In genomic region chr4:109664091-109664490, GRCm38 (mm10) we compare ENCODE assay signal across 9 mouse cellular contexts. TPM values are rescaled to one million over a fixed set of nuclear protein-coding genes. Genes with fewer than 3 reads are reported as not detected.
DNase-seq lines count a peak whose midpoint lies in the region; ATAC-seq and TF ChIP-seq lines count a peak whose summit lies in the region.
"Had no signal": no experiment of that assay in that cellular context is flagged by ENCODE, and none has a peak within 500 bp of the region (broad histone marks: within the 10 kb centered on the region; RNA-seq: fewer than 3 reads in every experiment).

No protein-coding gene starts in this region.

- peak; percentile 31 for DNase-seq in hindbrain, embryonic 11.5 days (ENCODE audit: low spot score)
- no peak for DNase-seq in limb, embryonic 14.5 days (ENCODE audit: low spot score)
- no peak for DNase-seq in cerebellum, postnatal 4 days (ENCODE audit: low spot score in 2 of 2)
- DNase-seq in urinary bladder, postnatal 14 days (ENCODE audit: low spot score), result no peak
- no peak for DNase-seq in spleen, postnatal 36 days (ENCODE audit: low spot score in 2 of 2)
- DNase-seq: cerebellum, adult 2 months had no signal

- peak overlapping the region; percentile 53 for H3ac ChIP-seq in C2C12 (ENCODE audit: control insufficient read depth, insufficient read length, low read depth)

- peaks cover 49% of the 10 kb centered on the region for H3K27me3 ChIP-seq in hindbrain, embryonic 11.5 days (ENCODE audit: control insufficient read depth, insufficient read depth, low read length)
- H3K27me3 ChIP-seq in hindbrain, embryonic 13.5 days, result peaks cover 66% of the 10 kb centered on the region
- H3K27me3 ChIP-seq in C2C12 (ENCODE audit: control insufficient read depth, insufficient read depth, insufficient read length), result no peaks in the 10 kb centered on the region
- peaks cover 49% of the 10 kb centered on the region for H3K27me3 ChIP-seq in embryonic facial prominence, embryonic 13.5 days
- H3K27me3 ChIP-seq in limb, embryonic 14.5 days (ENCODE audit: control insufficient read depth, insufficient read depth, low read length), result peaks cover 46% of the 10 kb centered on the region

- no peaks in the 10 kb centered on the region for H3K9me3 ChIP-seq in hindbrain, embryonic 11.5 days (ENCODE audit: control insufficient read depth, low read length)
- no peaks in the 10 kb centered on the region for H3K9me3 ChIP-seq in hindbrain, embryonic 13.5 days
- H3K9me3 ChIP-seq in embryonic facial prominence, embryonic 13.5 days, result no peaks in the 10 kb centered on the region
- H3K9me3 ChIP-seq in limb, embryonic 14.5 days (ENCODE audit: control insufficient read depth, low read length), result no peaks in the 10 kb centered on the region

- H3K79me3 ChIP-seq in C2C12 (ENCODE audit: low read depth), result peaks cover 37% of the 10 kb centered on the region

- TF ChIP-seq CTCF in C2C12 (IDR thresholded peaks at IDR 0.05; ENCODE audit: control insufficient read depth, insufficient read depth, insufficient read length), result no peak

- 11% methylated on average over 5 of the region's 5 CpGs for WGBS in hindbrain, embryonic 11.5 days
- 10% methylated on average over 5 of the region's 5 CpGs for WGBS in hindbrain, embryonic 13.5 days
- WGBS in embryonic facial prominence, embryonic 13.5 days, result 6% methylated on average over 5 of the region's 5 CpGs
- WGBS in limb, embryonic 14.5 days, result 11% methylated on average over 5 of the region's 5 CpGs

- peaks cover 51% of the 10 kb centered on the region for H3K79me2 ChIP-seq in C2C12 (ENCODE audit: control insufficient read depth, insufficient read depth)

- H3K4me2 ChIP-seq in hindbrain, embryonic 11.5 days (replicated peaks; ENCODE audit: low read depth, low read length), result no peak overlapping the region
- no peak overlapping the region for H3K4me2 ChIP-seq in hindbrain, embryonic 13.5 days
- H3K4me2 ChIP-seq in embryonic facial prominence, embryonic 13.5 days, result peak overlapping the region; percentile 98
- H3K4me2 ChIP-seq in limb, embryonic 14.5 days (replicated peaks; ENCODE audit: low read depth, low read length, severe bottlenecking), result peak overlapping the region; percentile 26; the same call in 1 of the 2 replicates

- H3K4me1 ChIP-seq in hindbrain, embryonic 11.5 days (replicated peaks; ENCODE audit: control insufficient read depth, insufficient read depth, low read length), result peaks cover 2% of the 10 kb centered on the region; the same call in 1 of the 2 replicates
- peaks cover 22% of the 10 kb centered on the region for H3K4me1 ChIP-seq in hindbrain, embryonic 13.5 days (replicated peaks)
- H3K4me1 ChIP-seq in embryonic facial prominence, embryonic 13.5 days, result peaks cover 15% of the 10 kb centered on the region; the same call in 1 of the 2 replicates
- H3K4me1 ChIP-seq in limb, embryonic 14.5 days (ENCODE audit: control insufficient read depth, insufficient read depth, low read length), result peaks cover 7% of the 10 kb centered on the region; the same call in 1 of the 2 replicates

- no peak for ATAC-seq in hindbrain, embryonic 11.5 days (ENCODE audit: low FRiP score)
- no peak for ATAC-seq in hindbrain, embryonic 13.5 days (ENCODE audit: low FRiP score)
- no peak for ATAC-seq in embryonic facial prominence, embryonic 13.5 days (ENCODE audit: insufficient number of reproducible peaks, insufficient read depth, low FRiP score, low TSS enrichment, low read depth)
- no peak for ATAC-seq in limb, embryonic 14.5 days (ENCODE audit: low FRiP score, low read depth)

- no peak overlapping the region for H3K9ac ChIP-seq in hindbrain, embryonic 11.5 days (ENCODE audit: low read depth, low read length)
- H3K9ac ChIP-seq in hindbrain, embryonic 13.5 days, result no peak overlapping the region
- H3K9ac ChIP-seq in embryonic facial prominence, embryonic 13.5 days, result no peak overlapping the region
- no peak overlapping the region for H3K9ac ChIP-seq in limb, embryonic 14.5 days (ENCODE audit: low read depth, low read length, severe bottlenecking)

- no peak for TF ChIP-seq POLR2A in limb, embryonic 14.5 days (IDR thresholded peaks at IDR 0.05; ENCODE audit: borderline replicate concordance, extremely low read depth, insufficient read depth, insufficient read length)

- no peaks in the 10 kb centered on the region for H3K36me3 ChIP-seq in hindbrain, embryonic 11.5 days (ENCODE audit: control insufficient read depth, insufficient read depth, low read length)
- H3K36me3 ChIP-seq in hindbrain, embryonic 13.5 days, result no peaks in the 10 kb centered on the region
- H3K36me3 ChIP-seq in C2C12 (ENCODE audit: control insufficient read depth, insufficient read depth), result peaks cover 11% of the 10 kb centered on the region
- H3K36me3 ChIP-seq in embryonic facial prominence, embryonic 13.5 days, result no peaks in the 10 kb centered on the region
- no peaks in the 10 kb centered on the region for H3K36me3 ChIP-seq in limb, embryonic 14.5 days (ENCODE audit: control insufficient read depth, insufficient read depth, low read length)

- no peak overlapping the region for H3K27ac ChIP-seq in hindbrain, embryonic 11.5 days (ENCODE audit: low read depth, low read length)
- no peak overlapping the region for H3K27ac ChIP-seq in hindbrain, embryonic 13.5 days
- H3K27ac ChIP-seq in embryonic facial prominence, embryonic 13.5 days, result no peak overlapping the region
- no peak overlapping the region for H3K27ac ChIP-seq in limb, embryonic 14.5 days (replicated peaks; ENCODE audit: low read depth, low read length)

- H3K4me3 ChIP-seq in hindbrain, embryonic 11.5 days (ENCODE audit: low read depth, low read length), result no peak overlapping the region
- no peak overlapping the region for H3K4me3 ChIP-seq in hindbrain, embryonic 13.5 days
- peak overlapping the region; percentile 79 for H3K4me3 ChIP-seq in C2C12 (ENCODE audit: insufficient read depth, poor library complexity, severe bottlenecking)
- H3K4me3 ChIP-seq in embryonic facial prominence, embryonic 13.5 days, result peak overlapping the region; percentile 78
- H3K4me3 ChIP-seq in limb, embryonic 14.5 days (replicated peaks; ENCODE audit: low read length), result peak overlapping the region; percentile 71

TF ChIP-seq in C2C12, 6 proteins besides CTCF, POLR2A, EP300 and RAD21:
- TF ChIP-seq MYOD1 (IDR thresholded peaks at IDR 0.05; ENCODE audit: control insufficient read depth, insufficient read length, low read depth) (no peak), MYOG (IDR thresholded peaks at IDR 0.05; ENCODE audit: control insufficient read depth, extremely low read depth, insufficient read length) (no peak), USF1 (IDR thresholded peaks at IDR 0.05; ENCODE audit: low read depth) (no peak), CEBPB (IDR thresholded peaks at IDR 0.05; ENCODE audit: low read depth) (no peak), MAX (IDR thresholded peaks at IDR 0.05) (no peak), FOSL1 (IDR thresholded peaks at IDR 0.05; ENCODE audit: insufficient read depth, low read length, poor library complexity, severe bottlenecking) (no peak)

RNA-seq across cellular contexts. Expression of gene Cdkn2c, which starts 2.9 kb away (rescaled TPM):
- 5.1 and 5.5 TPM in 2 replicates for polyA plus RNA-seq in hindbrain, embryonic 11.5 days (2014; fragmentation: Nextera tagmentation; extraction: Ambion mirVana)
- 2.6 and 3.0 TPM in 2 replicates for polyA plus RNA-seq in hindbrain, embryonic 13.5 days (2015; fragmentation: Nextera tagmentation; extraction: Ambion mirVana)
- polyA plus RNA-seq in C2C12 (2012; fragmentation: generic; extraction: Trizol), result 21.6 TPM
- polyA plus RNA-seq in embryonic facial prominence, embryonic 13.5 days (2015; fragmentation: Nextera tagmentation; extraction: Ambion mirVana), result 10.9 and 15.9 TPM in 2 replicates
- 12.6 and 14.5 TPM in 2 replicates for polyA plus RNA-seq in limb, embryonic 14.5 days (2012; rRNA removed)
- polyA plus RNA-seq in limb, embryonic 14.5 days (2014; fragmentation: Nextera tagmentation; extraction: Ambion mirVana), result 11.8 and 13.4 TPM in 2 replicates

RNA-seq across cellular contexts. Expression of gene Faf1, which starts 12.3 kb away (rescaled TPM):
- polyA plus RNA-seq in hindbrain, embryonic 11.5 days (2014; fragmentation: Nextera tagmentation; extraction: Ambion mirVana), result 41.5 and 48.3 TPM in 2 replicates
- polyA plus RNA-seq in hindbrain, embryonic 13.5 days (2015; fragmentation: Nextera tagmentation; extraction: Ambion mirVana), result 32.0 and 32.6 TPM in 2 replicates
- polyA plus RNA-seq in C2C12 (2012; fragmentation: generic; extraction: Trizol), result 21.4 TPM
- 24.6 and 27.5 TPM in 2 replicates for polyA plus RNA-seq in embryonic facial prominence, embryonic 13.5 days (2015; fragmentation: Nextera tagmentation; extraction: Ambion mirVana)
- 14.2 and 16.8 TPM in 2 replicates for polyA plus RNA-seq in limb, embryonic 14.5 days (2012; rRNA removed)
- 32.2 and 33.0 TPM in 2 replicates for polyA plus RNA-seq in limb, embryonic 14.5 days (2014; fragmentation: Nextera tagmentation; extraction: Ambion mirVana)

Comparison
In these comparisons a context has a peak if more than half of its experiments do, and no peak if none do; other contexts are left out.
1. H3K4me2 ChIP-seq: peak in embryonic facial prominence, embryonic 13.5 days (single experiment) and limb, embryonic 14.5 days (single experiment); none in hindbrain, embryonic 11.5 days (single experiment) and hindbrain, embryonic 13.5 days (single experiment).
2. H3K4me3 ChIP-seq: peak in C2C12 (single experiment), embryonic facial prominence, embryonic 13.5 days (single experiment) and limb, embryonic 14.5 days (single experiment); none in hindbrain, embryonic 11.5 days (single experiment) and hindbrain, embryonic 13.5 days (single experiment).